Mouse (Mus musculus): ENCODE measurements at regions not wholly inside any gene's neighbourhood (a gene's known extent, or its start where the extent isn't known, plus 50 kb on each side); places are given as distances from the start of the nearest gene placed in this dataset.

GRCm38 (mm10) chr13:30045225-30045624 is 59.4 kb upstream of the E2f3 start:
- in situ Hi-C loops (cut with MboI, MseI): loop anchor here (5.0 kb wide), 1 partner anchor 42 kb away; no protein-coding TSS in a partner anchor

GRCm38 (mm10) chr13:30044790-30045189 is 58.9 kb upstream of the E2f3 start:
- in situ Hi-C loops (cut with MboI, MseI): loop anchor here (5.0 kb wide), 1 partner anchor 43 kb away; no protein-coding TSS in a partner anchor

- in situ Hi-C loops (cut with MboI, MseI): no loop called here
These were observed 56.9 kb upstream of the E2f3 start for GRCm38 (mm10) chr13:30042689-30043320.

GRCm38 (mm10) chr13:30041501-30042295 is 55.8 kb upstream of the E2f3 start:
- in situ Hi-C loops (cut with MboI, MseI): no loop called here

- in situ Hi-C loops (cut with MboI, MseI): no loop called here
These were observed 54.4 kb upstream of the E2f3 start for GRCm38 (mm10) chr13:30040288-30040687.

- in situ Hi-C loops (cut with MboI, MseI): no loop called here
These were observed 53.9 kb upstream of the E2f3 start for GRCm38 (mm10) chr13:30039791-30040190.

- in situ Hi-C loops (cut with MboI, MseI): no loop called here
These were observed 50.7 kb upstream of the E2f3 start for GRCm38 (mm10) chr13:30036561-30036960.

- in situ Hi-C loops (cut with MboI, MseI): no loop called here
These were observed 50.2 kb upstream of the E2f3 start for GRCm38 (mm10) chr13:30036071-30036470.

Data from T-helper 2 cell (primary cell).